ENCODE assay signal across 23 mouse cellular contexts in genomic region chr7:34955295-34955694, GRCm38 (mm10). TPM values are rescaled to one million over a fixed set of nuclear protein-coding genes. Genes with fewer than 3 reads are reported as not detected.
DNase-seq lines count a peak whose midpoint lies in the region; ATAC-seq and TF ChIP-seq lines count a peak whose summit lies in the region.
"Had no signal": no experiment of that assay in that cellular context is flagged by ENCODE, and none has a peak within 500 bp of the region (broad histone marks: within the 10 kb centered on the region; RNA-seq: fewer than 3 reads in every experiment).

No protein-coding gene starts in this region.

- TF ChIP-seq CTCF in lung, postnatal 0 days (IDR thresholded peaks at IDR 0.05) = no peak
- no peak for TF ChIP-seq CTCF in midbrain, postnatal 0 days (IDR thresholded peaks at IDR 0.05)

- H3K9ac ChIP-seq in embryonic facial prominence, embryonic 14.5 days (ENCODE audit: low read depth, low read length) = no peak overlapping the region
- H3K9ac ChIP-seq in lung, postnatal 0 days (replicated peaks; ENCODE audit: low read depth) = no peak overlapping the region
- no peak overlapping the region for H3K9ac ChIP-seq in midbrain, postnatal 0 days (replicated peaks; ENCODE audit: low read length, poor library complexity, severe bottlenecking)
- H3K9ac ChIP-seq: forebrain, embryonic 15.5 days; heart, embryonic 13.5 days; kidney, embryonic 15.5 days; limb, embryonic 12.5 days; liver, embryonic 13.5 days; lung, embryonic 14.5 days; midbrain, embryonic 12.5 days had no signal

- H3K4me2 ChIP-seq in embryonic facial prominence, embryonic 14.5 days (ENCODE audit: low read depth, low read length) = no peak overlapping the region
- H3K4me2 ChIP-seq in lung, postnatal 0 days (replicated peaks; ENCODE audit: low read depth, low read length) = no peak overlapping the region
- no peak overlapping the region for H3K4me2 ChIP-seq in midbrain, postnatal 0 days (ENCODE audit: low read depth, low read length, poor library complexity, severe bottlenecking)
- H3K4me2 ChIP-seq: forebrain, embryonic 15.5 days; heart, embryonic 13.5 days; kidney, embryonic 15.5 days; limb, embryonic 12.5 days; liver, embryonic 13.5 days; lung, embryonic 14.5 days; midbrain, embryonic 12.5 days had no signal

- peak; percentile 47; the same call in 1 of the 2 replicates for ATAC-seq in embryonic facial prominence, embryonic 14.5 days (ENCODE audit: low read depth)
- ATAC-seq in lung, postnatal 0 days = no peak
- 0 out of 2 replicates have a peak, but pooled peaks have one; percentile 13 for ATAC-seq in midbrain, postnatal 0 days (ENCODE audit: low FRiP score)
- ATAC-seq: forebrain, embryonic 15.5 days; hindbrain, embryonic 16.5 days; intestine, embryonic 16.5 days had no signal

- H3K4me3 ChIP-seq in embryonic facial prominence, embryonic 14.5 days (ENCODE audit: low read depth, low read length) = no peak overlapping the region
- no peak overlapping the region for H3K4me3 ChIP-seq in embryonic facial prominence, embryonic 10.5 days
- H3K4me3 ChIP-seq in lung, postnatal 0 days (ENCODE audit: low read depth, low read length) = no peak overlapping the region
- no peak overlapping the region for H3K4me3 ChIP-seq in midbrain, postnatal 0 days (ENCODE audit: low read depth, low read length)
- H3K4me3 ChIP-seq: forebrain, embryonic 15.5 days; heart, embryonic 13.5 days; kidney, embryonic 15.5 days; limb, embryonic 12.5 days; liver, embryonic 13.5 days; midbrain, embryonic 12.5 days had no signal

- 75% methylated on average over 3 of the region's 3 CpGs for WGBS in embryonic facial prominence, embryonic 14.5 days
- 86% methylated on average over 3 of the region's 3 CpGs for WGBS in embryonic facial prominence, embryonic 10.5 days
- WGBS in lung, postnatal 0 days = 82% methylated on average over 3 of the region's 3 CpGs
- WGBS in midbrain, postnatal 0 days = 66% methylated on average over 3 of the region's 3 CpGs

- H3K27ac ChIP-seq in embryonic facial prominence, embryonic 14.5 days (replicated peaks; ENCODE audit: low read depth, low read length) = no peak overlapping the region
- no peak overlapping the region for H3K27ac ChIP-seq in embryonic facial prominence, embryonic 10.5 days (replicated peaks)
- H3K27ac ChIP-seq in lung, postnatal 0 days (ENCODE audit: low read length) = no peak overlapping the region
- H3K27ac ChIP-seq in midbrain, postnatal 0 days (ENCODE audit: low read depth, low read length) = no peak overlapping the region
- H3K27ac ChIP-seq: forebrain, embryonic 15.5 days; heart, embryonic 13.5 days; kidney, embryonic 15.5 days; limb, embryonic 12.5 days; liver, embryonic 13.5 days; macrophage; midbrain, embryonic 12.5 days; stomach, postnatal 0 days had no signal

- H3K4me1 ChIP-seq in embryonic facial prominence, embryonic 14.5 days (ENCODE audit: control insufficient read depth, insufficient read depth, low read length) = no peaks in the 10 kb centered on the region
- peaks cover 5% of the 10 kb centered on the region; the same call in 1 of the 2 replicates for H3K4me1 ChIP-seq in embryonic facial prominence, embryonic 10.5 days
- H3K4me1 ChIP-seq in lung, postnatal 0 days (ENCODE audit: insufficient read depth, low read depth, low read length) = no peaks in the 10 kb centered on the region; the same call in 1 of the 2 replicates
- H3K4me1 ChIP-seq in midbrain, postnatal 0 days (ENCODE audit: insufficient read depth, low read length) = no peaks in the 10 kb centered on the region
- H3K4me1 ChIP-seq: forebrain, embryonic 15.5 days; liver, embryonic 13.5 days had no signal

- H3K36me3 ChIP-seq in embryonic facial prominence, embryonic 14.5 days (ENCODE audit: control insufficient read depth, insufficient read depth, low read length) = peaks cover 10% of the 10 kb centered on the region; the same call in 1 of the 2 replicates
- peaks cover 33% of the 10 kb centered on the region; the same call in 1 of the 2 replicates for H3K36me3 ChIP-seq in embryonic facial prominence, embryonic 10.5 days (replicated peaks)
- H3K36me3 ChIP-seq in lung, postnatal 0 days (ENCODE audit: insufficient read depth, low read length) = no peaks in the 10 kb centered on the region
- peaks cover 4% of the 10 kb centered on the region; the same call in 1 of the 2 replicates for H3K36me3 ChIP-seq in midbrain, postnatal 0 days (ENCODE audit: insufficient read depth, low read length)
- H3K36me3 ChIP-seq: forebrain, embryonic 15.5 days; liver, embryonic 13.5 days had no signal

- H3K27me3 ChIP-seq in embryonic facial prominence, embryonic 14.5 days (replicated peaks; ENCODE audit: control insufficient read depth, insufficient read depth, low read length) = no peaks in the 10 kb centered on the region
- H3K27me3 ChIP-seq in embryonic facial prominence, embryonic 10.5 days (replicated peaks; ENCODE audit: low read depth, poor library complexity, severe bottlenecking) = no peaks in the 10 kb centered on the region
- no peaks in the 10 kb centered on the region for H3K27me3 ChIP-seq in lung, postnatal 0 days (replicated peaks; ENCODE audit: insufficient read depth, low read length)
- H3K27me3 ChIP-seq in midbrain, postnatal 0 days (ENCODE audit: insufficient read depth, low read length) = no peaks in the 10 kb centered on the region
- H3K27me3 ChIP-seq: CH12.LX; forebrain, embryonic 15.5 days; heart, embryonic 13.5 days; kidney, embryonic 15.5 days; limb, embryonic 12.5 days; liver, embryonic 13.5 days; midbrain, embryonic 12.5 days had no signal

- peak; percentile 42 for DNase-seq in embryonic facial prominence, embryonic 14.5 days (ENCODE audit: low spot score)
- DNase-seq in embryonic facial prominence, embryonic 10.5 days (ENCODE audit: low spot score) = no peak
- DNase-seq in lung, postnatal 10 days = peak; percentile 11
- DNase-seq in lung, postnatal 0 days (ENCODE audit: low spot score) = no peak
- DNase-seq in MN1 (ENCODE audit: low spot score) = peak; percentile 32
- no peak for DNase-seq in midbrain, postnatal 0 days (ENCODE audit: low spot score)
- DNase-seq in cerebellum, postnatal 36 days = no peak
- DNase-seq: cerebellum, adult 18-20 months; heart, adult 11 months; liver, embryonic 13.5 days; lung, embryonic 14.5 days; right cerebral cortex, adult 18-20 months; thymus, postnatal 14 days had no signal

- H3K9me3 ChIP-seq in embryonic facial prominence, embryonic 14.5 days (ENCODE audit: control insufficient read depth, low read length) = no peaks in the 10 kb centered on the region
- no peaks in the 10 kb centered on the region for H3K9me3 ChIP-seq in embryonic facial prominence, embryonic 10.5 days
- H3K9me3 ChIP-seq in lung, postnatal 0 days (ENCODE audit: low read length) = no peaks in the 10 kb centered on the region
- no peaks in the 10 kb centered on the region for H3K9me3 ChIP-seq in midbrain, postnatal 0 days (ENCODE audit: low read length)
- H3K9me3 ChIP-seq: forebrain, embryonic 15.5 days; heart, embryonic 13.5 days; kidney, embryonic 15.5 days; limb, embryonic 12.5 days; liver, embryonic 13.5 days; midbrain, embryonic 12.5 days had no signal

- no peak for TF ChIP-seq EP300 in lung, postnatal 0 days (IDR thresholded peaks at IDR 0.05)

RNA-seq across cellular contexts. Expression of gene Pepd, which starts 43.1 kb away (rescaled TPM):
- 72.3 and 83.0 TPM in 2 replicates for polyA plus RNA-seq in embryonic facial prominence, embryonic 14.5 days (2014; fragmentation: Nextera tagmentation; extraction: Ambion mirVana)
- polyA plus RNA-seq in embryonic facial prominence, embryonic 10.5 days (2016; fragmentation: Nextera tagmentation; extraction: Ambion mirVana) = 77.1 and 79.7 TPM in 2 replicates
- polyA plus RNA-seq in lung, postnatal 0 days (2015; fragmentation: Nextera tagmentation; extraction: Ambion mirVana) = 44.5 and 54.8 TPM in 2 replicates
- 57.4 and 60.8 TPM in 2 replicates for total RNA-seq in midbrain, postnatal 0 days (2014; rRNA removed)
- 69.8 and 70.1 TPM in 2 replicates for polyA plus RNA-seq in midbrain, postnatal 0 days (2015; fragmentation: Nextera tagmentation; extraction: Ambion mirVana)

Comparison
In these comparisons a context has a peak if more than half of its experiments do, and no peak if none do; other contexts are left out.
1. DNase-seq: peak in embryonic facial prominence, embryonic 14.5 days (single experiment), lung, postnatal 10 days (single experiment) and MN1 (single experiment); none in embryonic facial prominence, embryonic 10.5 days (single experiment), lung, postnatal 0 days (single experiment), midbrain, postnatal 0 days (single experiment) and cerebellum, postnatal 36 days (0 of 2).